Mouse (Mus musculus): ENCODE data around the gene Brf1.

Brf1 gene

DNA sequence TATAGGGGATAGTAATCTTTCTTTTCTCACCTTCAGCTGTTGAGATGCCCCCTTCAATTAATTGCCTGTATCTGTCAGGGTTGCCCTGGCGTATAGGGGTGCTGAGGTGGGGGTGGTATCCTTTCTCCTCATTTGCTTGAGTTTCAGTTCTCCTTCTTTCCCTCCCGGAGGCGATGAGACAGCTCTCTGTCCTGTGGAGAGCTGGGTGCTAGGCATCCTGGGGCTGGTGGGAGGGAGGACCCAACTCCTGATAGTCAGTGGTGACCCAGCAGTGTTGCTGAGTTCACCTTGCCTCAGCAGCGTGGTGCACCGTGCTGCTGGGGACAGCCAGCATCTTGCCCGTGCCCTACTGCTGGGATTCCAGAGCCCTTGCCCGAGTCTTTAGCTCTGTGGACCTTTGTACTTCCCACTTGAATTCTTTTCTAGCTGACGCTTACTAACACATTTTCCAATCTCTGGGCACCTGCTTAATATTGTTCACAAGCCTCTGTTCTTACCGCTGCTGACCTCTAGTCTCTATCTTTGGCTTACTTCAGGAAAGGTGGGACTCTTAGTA, 17.0 kb upstream of the Brf1 start:
- DNase-seq (ENCODE audit: low spot score), result no peak

DNA sequence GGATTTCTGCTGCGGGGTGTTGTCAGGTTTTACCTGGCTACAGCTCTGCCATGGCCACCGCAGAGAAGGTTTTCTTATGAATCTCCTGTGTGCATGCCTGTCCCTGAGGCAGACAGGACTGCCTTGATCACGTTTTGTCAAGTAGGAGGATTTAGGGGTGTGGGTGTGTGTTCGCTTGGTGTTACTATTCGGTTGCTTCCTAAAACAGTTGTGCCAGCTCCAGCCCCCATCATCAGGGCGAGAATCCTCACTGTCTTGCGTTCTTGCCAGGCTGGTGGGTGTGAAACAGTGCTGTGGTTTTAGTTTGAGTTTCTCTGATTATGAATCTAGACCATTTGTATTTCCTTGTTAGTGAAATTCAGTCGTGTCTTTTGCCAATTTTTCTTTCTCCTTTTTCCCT, 16.5 kb upstream of the Brf1 start:
- DNase-seq (ENCODE audit: low spot score), result no peak

DNA sequence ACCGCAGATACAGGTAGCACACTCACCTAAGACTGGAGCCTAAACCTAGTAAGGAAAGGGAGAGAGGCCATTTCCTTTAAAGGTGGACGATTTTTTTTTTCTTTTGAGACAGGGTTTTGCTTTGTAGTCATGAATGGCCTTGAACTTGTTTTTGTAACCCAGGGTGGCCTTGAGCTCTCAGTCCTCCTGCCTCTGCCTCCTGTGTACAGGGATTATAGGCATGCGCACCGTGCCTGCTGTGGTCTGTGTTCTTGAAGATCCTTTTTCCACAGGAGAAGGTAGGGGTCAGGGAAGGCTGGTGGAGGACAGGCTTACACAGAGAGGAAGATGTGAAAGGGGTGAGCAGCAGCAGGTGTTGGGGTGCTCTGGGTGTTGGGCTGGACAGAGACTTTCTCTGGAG, 15.5 kb upstream of the Brf1 start:
- no peak for DNase-seq (ENCODE audit: low spot score)

DNA sequence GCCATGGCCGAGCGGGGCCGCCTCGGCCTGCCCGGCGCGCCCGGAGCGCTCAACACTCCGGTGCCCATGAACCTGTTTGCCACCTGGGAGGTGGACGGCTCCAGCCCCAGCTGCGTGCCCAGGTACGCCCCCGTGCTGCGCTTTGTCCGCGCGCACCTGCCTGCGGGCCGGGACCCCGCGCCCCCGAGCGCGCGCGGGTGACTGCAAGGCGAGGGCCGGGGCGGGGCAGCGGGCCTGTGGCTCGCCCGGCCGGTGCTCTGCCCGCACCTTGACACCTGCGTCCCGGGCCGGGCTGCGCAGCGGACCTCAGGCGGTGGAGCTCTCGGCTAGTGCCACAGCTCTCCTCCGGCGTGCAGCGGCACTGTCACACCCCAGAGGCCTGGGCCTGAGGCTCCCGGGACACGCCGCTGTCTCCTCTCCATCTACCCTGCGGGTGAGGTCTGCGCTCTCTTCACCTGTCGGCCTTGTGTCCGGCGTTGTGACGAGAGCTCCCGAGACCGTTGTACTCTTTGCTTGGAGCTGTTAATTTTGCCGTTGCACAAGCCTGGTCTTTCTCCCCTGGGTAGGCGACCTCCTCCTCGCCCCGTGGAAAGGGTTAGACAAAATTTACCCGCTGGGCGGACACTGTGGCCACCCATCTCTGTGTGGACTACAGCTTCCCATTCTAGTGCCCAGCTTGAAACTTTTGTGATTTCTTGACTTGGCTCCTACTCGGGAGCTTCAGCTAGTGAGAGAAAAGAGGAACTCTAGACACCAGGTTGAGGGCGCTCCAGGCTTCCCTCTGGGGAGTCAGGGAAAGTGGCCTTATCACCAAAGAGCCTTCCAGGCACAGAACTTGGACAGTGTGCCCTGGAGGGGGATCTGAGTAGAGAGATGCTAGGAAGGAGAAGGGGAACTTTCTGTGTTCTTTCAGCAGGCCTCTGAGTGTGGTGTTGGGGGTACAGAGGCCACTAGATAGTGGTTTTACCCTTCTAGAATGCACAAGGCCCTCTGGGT, 14.4 kb upstream of the Brf1 start:
- peak; percentile 56 for DNase-seq (ENCODE audit: low spot score)

DNA sequence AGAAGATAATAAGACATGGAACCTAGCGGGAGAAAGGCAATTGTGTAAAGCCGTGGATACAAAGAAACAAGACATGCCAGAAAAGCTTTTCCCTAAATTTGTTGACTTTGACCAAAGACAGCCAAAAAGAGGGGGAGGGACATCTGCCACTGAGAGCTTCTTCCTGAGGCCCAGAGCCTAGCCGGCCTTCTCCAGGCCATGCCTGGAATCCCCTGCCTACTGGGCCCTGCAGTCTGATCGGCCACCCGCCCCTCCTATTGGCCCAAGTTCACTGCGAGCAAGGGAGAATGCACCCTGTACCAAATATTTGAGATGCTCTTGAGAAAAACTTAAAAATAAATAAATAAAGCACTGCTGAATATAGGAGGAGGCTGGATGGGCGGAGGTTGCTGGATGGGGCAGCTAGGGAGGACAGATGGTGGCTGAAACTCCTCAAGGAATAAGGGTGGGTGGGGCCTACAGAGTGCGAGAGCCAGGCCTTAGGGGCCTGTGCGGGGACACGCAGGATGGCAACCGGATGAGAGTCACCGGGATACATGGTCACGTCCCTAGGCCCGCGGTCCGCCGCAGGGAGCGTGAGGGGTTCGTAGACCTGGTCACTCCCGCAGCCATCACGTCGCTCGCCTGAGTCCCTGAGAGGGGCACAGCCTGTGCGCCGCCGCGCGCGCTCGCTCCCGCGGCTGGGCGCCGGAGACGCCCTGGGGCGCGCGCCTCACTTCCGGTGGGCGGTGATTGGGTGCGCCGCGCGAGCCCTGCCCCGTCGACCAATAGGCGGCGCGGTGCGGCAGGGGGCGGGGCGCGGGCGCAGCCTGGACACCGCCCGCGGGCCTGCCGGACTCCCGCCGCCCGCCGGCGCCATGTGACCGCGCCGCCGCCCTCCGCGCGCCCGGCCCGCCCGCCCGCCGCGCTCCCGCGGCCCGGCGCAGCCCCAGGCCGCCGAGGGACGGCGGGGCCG, 13.4 kb upstream of the Brf1 start, which contains the start of gene Pacs2:
Gene Pacs2 (plus strand): TSS at position 905 of the 955 bp plus-strand sequence.
- DNase-seq (ENCODE audit: low spot score), result peak; percentile 95

DNA sequence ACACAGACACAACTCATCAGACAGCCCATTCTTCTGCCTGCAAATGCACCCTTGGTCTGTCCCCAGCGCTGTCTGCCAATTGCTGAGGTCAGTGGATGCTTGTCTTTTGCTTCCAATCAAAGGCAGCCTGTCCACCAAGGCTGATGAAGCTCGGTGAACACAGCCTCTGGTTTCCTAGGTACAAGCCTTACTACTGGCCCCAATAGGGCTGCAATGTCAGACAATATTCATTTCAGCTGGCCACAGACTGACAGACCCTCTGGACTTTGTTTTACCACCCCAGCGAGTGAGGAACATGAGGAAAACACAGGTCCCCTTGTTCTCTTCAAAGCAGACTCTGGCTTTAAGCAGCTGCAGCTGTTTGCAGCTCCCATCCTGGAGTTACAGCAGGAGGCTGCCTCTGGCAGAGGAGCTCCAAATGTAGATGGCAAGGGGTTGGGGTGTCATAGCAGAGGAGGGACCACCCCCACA, 12.6 kb upstream of the Brf1 start:
- peak; percentile 45 for DNase-seq (ENCODE audit: low spot score)

DNA sequence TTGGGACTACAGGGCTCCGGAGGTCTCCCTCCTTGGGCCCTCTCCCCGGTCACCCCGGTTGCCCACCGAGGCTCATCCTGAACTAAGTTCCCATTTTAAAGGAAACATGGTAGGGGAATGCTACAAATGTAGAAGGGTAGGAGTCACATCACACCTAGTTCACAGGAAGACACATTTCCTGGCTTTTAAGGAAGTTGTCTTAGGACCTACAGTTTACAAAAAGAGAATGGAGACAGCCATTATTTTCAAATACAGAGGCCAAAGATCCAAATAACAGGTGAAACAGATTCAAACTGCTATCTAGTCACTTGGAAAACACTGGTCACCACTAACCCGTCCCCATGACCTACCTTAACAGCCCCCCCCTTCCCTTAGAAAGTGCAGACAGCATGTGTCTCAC, 11.9 kb upstream of the Brf1 start:
- no peak for DNase-seq (ENCODE audit: low spot score)

DNA sequence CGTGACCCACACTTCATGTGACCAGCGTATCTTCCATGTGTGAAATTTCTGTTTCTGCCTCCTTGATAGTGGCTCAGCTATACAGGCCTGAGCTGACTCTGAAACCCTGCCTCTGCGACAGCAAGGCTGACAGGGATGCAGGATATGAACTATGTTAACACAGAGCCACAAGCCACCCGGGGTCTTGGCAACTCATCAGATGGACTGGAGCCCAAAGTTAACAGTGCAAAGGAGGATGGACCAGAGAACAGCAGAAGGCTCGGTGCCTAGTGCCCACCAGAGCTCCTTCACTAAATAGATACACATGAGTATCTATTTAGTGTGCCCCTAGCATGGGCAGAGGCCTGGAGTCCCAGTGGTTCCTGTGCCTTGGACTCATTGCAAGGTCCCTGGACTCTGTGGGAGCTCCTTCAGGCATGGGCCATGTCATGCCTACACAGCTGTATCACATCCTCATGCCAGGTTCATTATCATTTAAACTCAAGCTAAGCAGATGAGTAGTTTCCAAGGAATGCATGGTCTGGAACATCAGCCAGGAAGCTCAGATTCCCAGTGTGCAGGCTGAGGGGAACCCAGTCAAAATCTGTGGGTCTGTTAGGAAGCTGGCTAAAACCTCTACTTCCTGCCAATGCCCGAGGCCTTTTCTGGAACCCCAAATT, 11.3 kb upstream of the Brf1 start:
- no peak for DNase-seq (ENCODE audit: low spot score)

DNA sequence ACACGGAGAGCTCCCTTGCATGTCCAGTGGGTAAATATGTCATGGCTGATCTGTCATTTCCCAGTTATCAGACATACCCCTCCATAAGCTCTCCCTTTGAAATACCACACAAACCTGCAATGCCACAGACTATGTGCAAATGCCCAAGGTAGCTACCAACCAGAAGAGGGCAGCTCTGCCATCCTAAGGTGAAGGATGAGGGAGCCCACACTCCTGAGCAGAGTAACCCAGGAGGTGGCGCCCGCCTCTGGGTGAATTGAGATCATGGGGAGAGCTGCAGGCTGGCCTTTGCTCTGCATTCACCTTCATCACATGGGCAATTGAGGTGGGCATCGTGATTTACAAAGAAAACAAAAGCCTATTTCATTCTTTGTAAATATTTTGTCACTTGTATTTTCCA, 4.5 kb upstream of the Brf1 start:
- DNase-seq (ENCODE audit: low spot score), result peak; percentile 34

DNA sequence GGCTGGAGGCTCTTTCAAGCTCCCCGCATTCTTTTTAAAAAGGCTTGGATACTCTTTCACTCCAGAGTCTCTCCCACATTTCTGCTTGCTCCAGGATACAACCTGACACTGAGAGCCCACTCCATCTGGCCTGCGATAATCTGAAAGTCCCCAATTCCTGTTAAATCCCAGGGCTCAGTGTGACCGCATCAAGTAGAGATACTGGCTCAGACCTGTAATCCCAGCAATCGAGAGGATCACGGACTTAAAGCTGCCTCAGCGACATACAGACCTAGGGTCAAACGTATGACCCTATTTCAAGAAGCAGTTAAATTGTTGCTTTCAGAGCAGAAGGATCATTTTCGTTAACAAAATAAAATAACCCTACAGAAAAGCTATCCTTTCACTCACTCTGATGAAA, 3.5 kb upstream of the Brf1 start:
- DNase-seq (ENCODE audit: low spot score), result no peak

DNA sequence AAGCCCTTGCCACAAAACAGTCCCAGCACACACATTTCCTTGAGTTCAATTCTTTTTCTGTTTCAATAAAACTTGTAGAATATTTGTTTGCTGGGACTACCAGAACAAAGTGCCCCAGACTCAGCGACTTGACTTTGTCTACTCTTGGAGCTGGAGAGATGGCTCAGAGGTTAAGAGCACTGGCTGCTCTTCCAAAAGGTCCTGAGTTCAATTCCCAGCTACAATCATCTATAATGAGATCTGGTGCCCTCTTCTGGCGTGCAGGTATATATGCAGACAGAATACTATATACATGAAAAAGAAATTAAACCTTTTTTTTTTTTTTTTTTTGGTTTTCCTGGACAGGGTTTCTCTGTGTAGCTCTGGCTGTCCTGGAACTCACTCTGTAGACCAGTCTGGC, 2.2 kb upstream of the Brf1 start:
- DNase-seq (ENCODE audit: low spot score), result no peak

DNA sequence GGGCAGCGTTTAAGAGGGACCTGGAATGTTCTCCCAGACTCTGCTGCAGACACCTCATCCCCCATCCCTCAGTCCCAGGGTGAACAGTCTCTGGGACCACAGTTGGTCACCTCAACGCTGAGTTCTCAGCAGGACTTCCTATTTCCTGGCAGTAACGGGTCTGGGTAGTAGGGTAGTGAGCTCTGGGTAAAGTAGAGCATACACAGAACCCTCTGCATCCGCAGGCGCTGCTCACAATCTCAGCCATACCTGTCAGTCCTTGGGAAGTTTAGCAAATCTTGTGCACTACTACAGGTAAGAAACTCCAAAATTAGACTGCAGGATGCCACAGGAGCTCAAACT, 600 bp upstream of the Brf1 start:
- DNase-seq (ENCODE audit: low spot score), result no peak

DNA sequence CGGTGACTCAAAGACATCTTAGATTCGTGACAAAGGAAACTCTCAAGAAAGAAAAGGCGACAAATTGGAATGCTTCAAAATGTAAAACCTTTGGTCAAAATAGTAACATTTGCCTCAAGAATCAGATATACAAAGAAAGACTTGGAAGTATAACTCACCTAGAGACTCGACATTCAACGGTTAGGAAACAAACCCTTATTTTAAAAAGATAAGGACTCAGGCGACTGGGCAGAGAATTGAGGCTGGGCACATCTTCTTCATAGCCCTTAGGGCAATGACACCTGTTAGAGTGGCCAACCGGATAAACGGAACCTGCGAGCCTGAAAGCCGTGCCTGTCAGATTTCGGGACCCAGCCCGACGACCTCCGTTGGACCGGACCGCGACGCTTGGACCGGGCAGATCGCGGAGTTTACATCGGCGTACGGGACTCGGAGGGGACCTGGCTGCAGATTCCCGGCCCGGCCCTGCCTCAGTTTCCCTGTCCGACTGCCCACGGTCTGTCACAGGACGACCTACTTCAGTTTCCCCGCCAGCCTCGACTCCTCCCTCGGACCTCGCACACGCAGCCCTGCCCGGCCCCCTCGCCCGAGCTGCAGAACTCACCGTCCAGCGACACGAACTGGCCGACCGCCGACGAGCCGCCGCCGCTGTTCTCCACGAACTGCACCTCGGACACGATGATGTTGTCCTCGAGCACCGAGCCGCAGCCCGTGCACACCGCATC, 773 bp downstream of the Brf1 start:
- DNase-seq (ENCODE audit: low spot score), result peak; percentile 14

DNA sequence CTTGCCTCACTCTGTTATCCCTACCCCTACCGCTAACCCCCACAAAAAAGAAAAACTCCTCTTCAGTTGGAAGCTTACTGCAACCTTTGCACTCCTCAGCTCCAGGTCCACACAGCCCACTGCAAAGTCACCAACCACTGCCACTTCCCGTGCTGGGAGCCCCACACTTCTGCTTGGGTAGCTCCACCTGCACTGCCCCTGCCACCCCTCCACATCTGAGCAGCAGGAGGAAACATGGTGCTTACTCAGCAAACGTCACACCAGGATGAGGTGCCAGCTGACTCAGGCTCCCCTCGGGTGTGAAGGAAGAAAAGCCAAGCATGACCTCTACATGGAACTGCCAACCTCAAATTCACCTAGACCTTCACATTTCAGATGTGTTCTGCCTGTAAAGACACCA, 6.4 kb downstream of the Brf1 start:
- no peak for DNase-seq (ENCODE audit: low spot score)

DNA sequence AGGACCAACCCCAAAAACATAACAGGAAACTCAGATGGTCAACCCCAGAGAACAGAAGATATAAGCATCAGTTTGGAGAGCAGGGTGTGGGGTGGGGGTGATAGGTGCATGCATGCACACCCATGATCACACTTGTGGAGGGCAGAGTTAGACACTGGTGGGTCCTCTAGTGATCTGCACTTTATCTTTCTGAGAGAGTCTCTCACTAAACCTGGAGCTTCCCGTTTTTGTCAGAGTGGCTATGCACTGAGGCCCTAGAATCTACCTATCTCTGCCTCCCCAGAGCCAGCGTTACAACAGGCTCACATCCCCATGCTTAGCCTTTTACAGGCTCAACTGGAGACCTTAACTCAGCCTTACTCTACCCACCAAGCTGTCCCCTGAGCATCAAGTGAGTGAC, 9.1 kb downstream of the Brf1 start:
- DNase-seq (ENCODE audit: low spot score), result no peak

DNA sequence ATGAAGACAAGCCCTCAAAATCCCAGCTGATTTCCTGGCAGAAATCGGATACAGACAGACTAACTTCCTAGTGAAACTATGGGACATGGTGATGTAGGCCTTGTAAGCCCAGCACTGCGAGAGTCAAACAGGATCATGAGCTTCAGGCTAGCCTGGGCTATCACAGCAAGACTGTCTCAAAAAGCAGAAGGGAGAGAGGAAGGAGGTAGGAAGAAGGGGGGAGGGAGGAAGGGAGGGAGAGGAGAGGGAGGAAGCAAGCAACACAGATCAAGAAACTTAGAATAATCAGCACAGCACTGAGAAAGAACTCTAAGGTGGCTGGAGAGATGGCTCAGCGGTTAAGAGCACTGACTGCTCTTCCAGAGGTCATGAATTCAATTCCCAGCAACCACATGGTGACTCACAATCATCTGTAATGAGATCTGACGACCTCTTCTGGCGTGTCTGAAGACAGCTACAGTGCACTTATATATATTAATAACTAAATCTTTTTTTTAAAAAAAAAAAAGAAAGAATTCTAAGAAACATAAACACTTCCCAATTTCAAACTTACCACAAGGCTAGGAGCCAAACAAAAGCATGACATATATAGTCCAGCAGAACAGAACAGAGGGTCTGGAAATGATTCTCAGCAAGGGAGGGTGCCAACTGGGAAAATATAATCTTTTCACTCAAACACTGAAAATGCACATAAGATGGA, 9.6 kb downstream of the Brf1 start:
- no peak for DNase-seq (ENCODE audit: low spot score)

DNA sequence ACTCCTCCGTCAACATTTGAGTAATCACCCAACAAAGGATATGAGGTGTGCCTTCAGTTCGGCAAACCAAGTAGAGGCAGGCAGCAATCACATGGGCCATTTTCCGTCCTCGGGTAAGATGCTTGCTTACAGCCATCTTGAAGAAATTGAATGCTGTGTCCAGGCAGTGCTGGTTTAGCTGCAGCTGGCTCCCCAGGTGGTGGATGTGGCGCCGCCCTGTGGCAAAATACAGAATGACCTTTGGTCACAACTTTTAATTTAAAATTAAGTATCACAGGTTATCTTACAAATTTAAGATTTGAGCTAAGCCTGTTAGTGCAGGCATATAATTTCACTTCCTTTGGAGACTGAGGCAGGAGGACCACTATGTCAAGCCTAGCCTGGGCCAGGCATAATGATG, 12.6 kb downstream of the Brf1 start:
- peak; percentile 20 for DNase-seq (ENCODE audit: low spot score)

DNA sequence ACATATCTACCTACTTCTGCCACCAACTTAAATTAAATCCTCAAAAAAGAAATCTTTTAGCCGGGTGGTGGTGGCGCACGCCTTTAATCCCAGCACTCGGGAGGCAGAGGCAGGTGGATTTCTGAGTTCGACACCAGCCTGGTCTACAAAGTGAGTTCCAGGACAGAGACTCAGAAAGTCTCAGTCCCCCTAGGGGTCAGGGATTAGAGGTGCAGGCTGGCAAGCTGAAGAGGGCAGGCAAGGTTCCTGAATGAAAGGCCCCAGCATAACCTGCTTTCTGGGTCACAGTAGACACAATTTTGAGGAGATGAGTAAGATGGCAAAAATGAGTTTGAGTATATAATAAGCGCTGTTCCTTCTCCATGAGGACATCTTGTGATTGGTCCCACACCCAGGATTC, 15.2 kb downstream of the Brf1 start:
- DNase-seq (ENCODE audit: low spot score), result peak; percentile 18

DNA sequence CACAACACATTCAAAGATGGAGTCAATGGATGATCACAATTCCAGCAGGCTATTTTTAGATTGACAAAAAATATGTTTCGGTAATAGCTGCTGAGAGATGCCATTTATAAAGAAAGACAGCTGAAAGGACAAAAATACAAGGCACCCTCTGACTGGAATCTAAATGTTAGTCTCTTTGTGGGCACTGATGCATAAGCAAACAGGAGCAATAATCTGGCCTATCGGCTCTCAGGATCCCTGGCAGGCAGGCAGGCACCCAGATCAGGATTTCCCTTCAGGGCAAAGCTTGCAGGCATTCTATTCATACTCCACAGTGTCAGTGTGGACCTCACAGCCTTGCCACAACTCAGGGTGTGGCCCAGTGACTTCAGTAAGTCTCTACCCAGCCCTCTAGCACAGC, 18.5 kb downstream of the Brf1 start:
- no peak for DNase-seq (ENCODE audit: low spot score)

DNA sequence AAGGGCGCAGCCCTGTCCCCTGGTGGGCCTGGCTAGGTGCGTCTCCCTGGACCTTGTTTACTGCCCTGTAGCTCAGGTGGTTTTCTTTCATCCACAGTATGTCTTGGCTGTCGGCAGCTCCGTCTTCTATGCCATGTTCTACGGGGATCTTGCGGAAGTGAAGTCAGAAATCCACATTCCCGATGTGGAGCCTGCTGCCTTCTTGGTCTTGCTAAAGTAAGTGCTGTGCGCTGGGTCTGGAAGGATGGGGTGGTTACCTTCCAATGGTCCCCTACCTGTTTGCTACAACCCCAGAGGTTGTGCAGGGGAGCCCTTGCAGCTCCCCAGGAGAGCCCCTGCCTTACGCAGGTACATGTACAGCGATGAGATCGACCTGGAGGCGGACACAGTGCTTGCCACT, 23.3 kb downstream of the Brf1 start:
- no peak for DNase-seq (ENCODE audit: low spot score)
